Comparison of ENCODE assay signal across 31 mouse cellular contexts in genomic region chr1:150769836-150770235, GRCm38 (mm10).
DNase-seq lines count a peak whose midpoint lies in the region; ATAC-seq and TF ChIP-seq lines count a peak whose summit lies in the region.
"Had no signal": no experiment of that assay in that cellular context is flagged by ENCODE, and none has a peak within 500 bp of the region (broad histone marks: within the 10 kb centered on the region; RNA-seq: fewer than 3 reads in every experiment).

No protein-coding gene starts in this region.

- no peak for TF ChIP-seq CTCF in kidney, postnatal 0 days (IDR thresholded peaks at IDR 0.05; ENCODE audit: low read depth)

- H3K4me3 ChIP-seq in kidney, postnatal 0 days (replicated peaks; ENCODE audit: low read depth, low read length) = no peak overlapping the region
- no peak overlapping the region for H3K4me3 ChIP-seq in embryonic facial prominence, embryonic 13.5 days
- H3K4me3 ChIP-seq in limb, embryonic 15.5 days = no peak overlapping the region
- H3K4me3 ChIP-seq in heart, embryonic 12.5 days = no peak overlapping the region
- H3K4me3 ChIP-seq: forebrain, embryonic 13.5 days; gastrocnemius, adult 2 months; heart, embryonic 13.5 days; hindbrain, embryonic 10.5 days; hindbrain, embryonic 15.5 days; midbrain, embryonic 15.5 days had no signal

- H3K9me3 ChIP-seq in kidney, postnatal 0 days (replicated peaks; ENCODE audit: low read length) = no peaks in the 10 kb centered on the region
- no peaks in the 10 kb centered on the region for H3K9me3 ChIP-seq in embryonic facial prominence, embryonic 13.5 days
- H3K9me3 ChIP-seq in limb, embryonic 15.5 days = no peaks in the 10 kb centered on the region
- H3K9me3 ChIP-seq in heart, embryonic 12.5 days (replicated peaks) = no peaks in the 10 kb centered on the region
- H3K9me3 ChIP-seq: forebrain, embryonic 13.5 days; G1E; heart, embryonic 13.5 days; hindbrain, embryonic 10.5 days; hindbrain, embryonic 15.5 days; midbrain, embryonic 15.5 days had no signal

- H3K27me3 ChIP-seq in kidney, postnatal 0 days (ENCODE audit: insufficient read depth, low read length) = no peaks in the 10 kb centered on the region
- H3K27me3 ChIP-seq in embryonic facial prominence, embryonic 13.5 days = no peaks in the 10 kb centered on the region; the same call in 1 of the 2 replicates
- H3K27me3 ChIP-seq in limb, embryonic 15.5 days = no peaks in the 10 kb centered on the region
- H3K27me3 ChIP-seq in heart, embryonic 12.5 days (replicated peaks) = no peaks in the 10 kb centered on the region
- H3K27me3 ChIP-seq: forebrain, embryonic 13.5 days; heart, embryonic 13.5 days; hindbrain, embryonic 15.5 days; midbrain, embryonic 15.5 days; Patski had no signal

- 47% methylated on average over 2 of the region's 2 CpGs for WGBS in kidney, postnatal 0 days
- WGBS in embryonic facial prominence, embryonic 13.5 days = 18% methylated on average over 2 of the region's 2 CpGs
- 19% methylated on average over 2 of the region's 2 CpGs for WGBS in limb, embryonic 15.5 days
- 54% methylated on average over 2 of the region's 2 CpGs for WGBS in heart, embryonic 12.5 days

- no peaks in the 10 kb centered on the region for H3K36me3 ChIP-seq in kidney, postnatal 0 days (ENCODE audit: insufficient read depth, low read length)
- peaks cover 19% of the 10 kb centered on the region; the same call in 1 of the 2 replicates for H3K36me3 ChIP-seq in embryonic facial prominence, embryonic 13.5 days
- no peaks in the 10 kb centered on the region for H3K36me3 ChIP-seq in limb, embryonic 15.5 days
- H3K36me3 ChIP-seq in heart, embryonic 12.5 days = peaks cover 22% of the 10 kb centered on the region
- H3K36me3 ChIP-seq: G1E; hindbrain, embryonic 10.5 days; hindbrain, embryonic 15.5 days; midbrain, embryonic 15.5 days had no signal

- no peaks in the 10 kb centered on the region; the same call in 1 of the 2 replicates for H3K4me1 ChIP-seq in kidney, postnatal 0 days (replicated peaks; ENCODE audit: insufficient read depth, low read length)
- H3K4me1 ChIP-seq in embryonic facial prominence, embryonic 13.5 days = peaks cover 32% of the 10 kb centered on the region
- H3K4me1 ChIP-seq in limb, embryonic 15.5 days = peaks cover 12% of the 10 kb centered on the region; the same call in 1 of the 2 replicates
- H3K4me1 ChIP-seq in heart, embryonic 12.5 days (replicated peaks) = peaks cover 5% of the 10 kb centered on the region
- H3K4me1 ChIP-seq: hindbrain, embryonic 15.5 days; midbrain, embryonic 15.5 days had no signal

- H3K4me2 ChIP-seq in kidney, postnatal 0 days (ENCODE audit: low read length) = no peak overlapping the region
- no peak overlapping the region for H3K4me2 ChIP-seq in embryonic facial prominence, embryonic 13.5 days
- H3K4me2 ChIP-seq in limb, embryonic 15.5 days = no peak overlapping the region
- H3K4me2 ChIP-seq in heart, embryonic 12.5 days = no peak overlapping the region
- H3K4me2 ChIP-seq: forebrain, embryonic 13.5 days; heart, embryonic 13.5 days; hindbrain, embryonic 15.5 days; lung, embryonic 14.5 days; midbrain, embryonic 15.5 days had no signal

- H3K9ac ChIP-seq in kidney, postnatal 0 days (ENCODE audit: low read depth, low read length) = no peak overlapping the region
- no peak overlapping the region for H3K9ac ChIP-seq in embryonic facial prominence, embryonic 13.5 days
- H3K9ac ChIP-seq in limb, embryonic 15.5 days = no peak overlapping the region
- H3K9ac ChIP-seq in heart, embryonic 12.5 days = no peak overlapping the region
- H3K9ac ChIP-seq: forebrain, embryonic 13.5 days; heart, embryonic 13.5 days; hindbrain, embryonic 15.5 days; liver, embryonic 14.5 days; lung, embryonic 14.5 days; midbrain, embryonic 15.5 days had no signal

- DNase-seq in kidney, postnatal 0 days (ENCODE audit: low spot score) = peak; percentile 76
- DNase-seq in kidney, postnatal 36 days = no peak
- peak; percentile 56 for DNase-seq in hindlimb bud, embryonic 11.5 days (ENCODE audit: extremely low spot score, low read depth, low spot score)
- DNase-seq in adrenal gland, adult 2 months = no peak
- no peak for DNase-seq in adipocyte (ENCODE audit: low spot score)
- DNase-seq: adrenal gland, postnatal 25 days; cerebellum, adult 18-20 months; cerebellum, postnatal 14 days; gastrocnemius, adult 2 months; gastrocnemius, postnatal 36 days; heart, adult 18-20 months; heart, postnatal 10 days; kidney, adult 18-20 months; kidney, postnatal 10 days; layer of hippocampus, adult 9-11 months; liver; lung, embryonic 14.5 days; lung, postnatal 14 days; right cerebral cortex, postnatal 25 days; thymus, postnatal 14 days had no signal

- no peak overlapping the region for H3K27ac ChIP-seq in kidney, postnatal 0 days
- peak overlapping the region; percentile 40 for H3K27ac ChIP-seq in embryonic facial prominence, embryonic 13.5 days
- 0 out of 2 replicates have a peak overlapping the region, but pooled peaks have one; percentile 22 for H3K27ac ChIP-seq in limb, embryonic 15.5 days
- H3K27ac ChIP-seq in heart, embryonic 12.5 days (ENCODE audit: poor library complexity, severe bottlenecking) = no peak overlapping the region
- H3K27ac ChIP-seq: forebrain, embryonic 13.5 days; gastrocnemius, adult 2 months; heart, embryonic 13.5 days; hindbrain, embryonic 10.5 days; hindbrain, embryonic 15.5 days; liver, embryonic 14.5 days; midbrain, embryonic 15.5 days had no signal

- ATAC-seq in kidney, postnatal 0 days (replicated peaks; ENCODE audit: low FRiP score, low read depth) = no peak
- ATAC-seq in embryonic facial prominence, embryonic 13.5 days (ENCODE audit: insufficient number of reproducible peaks, insufficient read depth, low FRiP score, low TSS enrichment, low read depth) = no peak
- no peak for ATAC-seq in limb, embryonic 15.5 days (ENCODE audit: insufficient number of reproducible peaks, low FRiP score, low TSS enrichment, low read depth)
- no peak for ATAC-seq in heart, embryonic 12.5 days (ENCODE audit: insufficient number of reproducible peaks, low FRiP score)
- ATAC-seq: forebrain, embryonic 13.5 days; midbrain, embryonic 15.5 days; Patski had no signal

Comparison
In these comparisons a context has a peak if more than half of its experiments do, and no peak if none do; other contexts are left out.
1. DNase-seq: peak in kidney, postnatal 0 days (single experiment) and hindlimb bud, embryonic 11.5 days (single experiment); none in kidney, postnatal 36 days (0 of 2), adrenal gland, adult 2 months (single experiment) and adipocyte (single experiment).
2. H3K27ac ChIP-seq: peak in embryonic facial prominence, embryonic 13.5 days (single experiment) and limb, embryonic 15.5 days (single experiment); none in kidney, postnatal 0 days (single experiment) and heart, embryonic 12.5 days (single experiment).